Mouse (Mus musculus) liver, embryonic 12.5 days (tissue): ENCODE measurements around the gene Metap1d. TPM values are rescaled to one million over a fixed set of nuclear protein-coding genes. Genes with fewer than 3 reads are reported as not detected.
A peak's percentile ranks its signal among the peaks of the same experiment; 100 is the strongest.

Experiments
- ATAC-seq: fragments of 200-750 bp; cut with Nextera tagmentation; 2 replicates; pipeline ENCODE4 v1.8.0; 2017; ENCODE audit warnings: moderate number of reproducible peaks, mild to moderate bottlenecking, moderate library complexity
- H3K27ac ChIP-seq: fragments of 300-500 bp; sonication (generic); 2 replicates; pipeline ENCODE4 v1.5.1; 2016; ENCODE audit warnings: mild to moderate bottlenecking
- H3K27me3 ChIP-seq: fragments of 300-500 bp; sonication (generic); replicated peaks from 2 replicates; pipeline ENCODE4 v1.6.1; 2016; ENCODE audit warnings: mild to moderate bottlenecking, moderate library complexity
- H3K36me3 ChIP-seq: fragments of 300-500 bp; sonication (generic); 2 replicates; pipeline ENCODE4 v1.6.1; 2016; ENCODE audit warnings: mild to moderate bottlenecking, moderate library complexity
- H3K4me1 ChIP-seq: fragments of 300-500 bp; sonication (generic); 2 replicates; pipeline ENCODE4 v1.6.1; 2016
- H3K4me2 ChIP-seq: fragments of 300-500 bp; sonication (generic); 2 replicates; pipeline ENCODE4 v1.6.1; 2016; ENCODE audit warnings: mild to moderate bottlenecking, moderate library complexity
- H3K4me3 ChIP-seq: fragments of 300-500 bp; sonication (generic); 2 replicates; pipeline ENCODE4 v1.5.1; 2016; ENCODE audit warnings: mild to moderate bottlenecking, moderate library complexity
- H3K9ac ChIP-seq: fragments of 300-500 bp; sonication (generic); 2 replicates; pipeline ENCODE4 v1.6.1; 2016; ENCODE audit warnings: mild to moderate bottlenecking, moderate library complexity
- H3K9me3 ChIP-seq: fragments of 300-500 bp; sonication (generic); replicated peaks from 2 replicates; pipeline ENCODE4 v1.6.1; 2016; ENCODE audit warnings: mild to moderate bottlenecking, moderate library complexity
- WGBS: fragments of 180-500 bp; shearing (Covaris S2); methylation state at CpG from one replicate; pipeline ENCODE4 v1.1.7; 2016; ENCODE audit not compliant: insufficient replicate concordance; 5-methylcytosine and 5-hydroxymethylcytosine counted together
- polyA plus RNA-seq: library from polyadenylated mRNA; unstranded; fragments of >200 nt; fragmentation: Nextera tagmentation; extraction: Ambion mirVana; gene quantifications from 2 replicates; pipeline ENCODE4 v1.2.1, GENCODE M21; 2016

The Metap1d gene
- polyA plus RNA-seq, 1 experiment from 2014 or later: 30.2 TPM

DNA sequence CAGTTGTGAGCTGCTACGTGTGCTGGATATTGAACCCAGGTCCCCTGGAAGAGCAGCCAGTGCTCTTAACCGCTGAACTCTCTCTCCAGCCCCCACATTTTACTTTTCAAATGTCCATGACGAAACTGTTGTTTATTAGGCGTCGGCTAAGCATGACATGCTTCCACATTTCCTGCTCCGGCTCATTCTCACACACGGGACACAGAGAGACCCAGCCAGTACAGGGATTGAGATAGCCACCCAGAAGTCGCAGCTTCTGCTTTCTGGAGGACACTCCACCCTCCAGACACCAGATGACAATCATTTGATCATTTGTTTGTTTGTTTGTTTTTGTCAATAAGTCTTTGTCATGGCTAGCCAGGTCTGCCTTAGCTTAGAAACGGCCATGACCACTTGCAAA, 51.8 kb downstream of the Metap1d start:
- no peak overlapping the region for H3K9ac ChIP-seq
- 0 out of 2 replicates have a peak, but pooled peaks cover 5% of the 10 kb centered on the region for H3K36me3 ChIP-seq
- no peak overlapping the region for H3K27ac ChIP-seq
- no peaks in the 10 kb centered on the region for H3K27me3 ChIP-seq
- H3K4me1 ChIP-seq: no peaks in the 10 kb centered on the region
- no peak overlapping the region for H3K4me3 ChIP-seq
- 69% methylated on average over 9 of the region's 9 CpGs for WGBS
- no peak for ATAC-seq
- no peaks in the 10 kb centered on the region for H3K9me3 ChIP-seq
- H3K4me2 ChIP-seq: no peak overlapping the region

GRCm38 (mm10) chr2:71511209-71511608, 58.1 kb downstream of the Metap1d start:
- WGBS: 85% methylated on average over 7 of the region's 7 CpGs
- H3K4me1 ChIP-seq: no peaks in the 10 kb centered on the region
- H3K27me3 ChIP-seq: no peaks in the 10 kb centered on the region
- H3K4me2 ChIP-seq: no peak overlapping the region
- no peaks in the 10 kb centered on the region for H3K9me3 ChIP-seq
- H3K9ac ChIP-seq: no peak overlapping the region
- H3K27ac ChIP-seq: no peak overlapping the region
- no peak for ATAC-seq
- H3K36me3 ChIP-seq: 0 out of 2 replicates have a peak, but pooled peaks cover 14% of the 10 kb centered on the region
- H3K4me3 ChIP-seq: no peak overlapping the region

DNA sequence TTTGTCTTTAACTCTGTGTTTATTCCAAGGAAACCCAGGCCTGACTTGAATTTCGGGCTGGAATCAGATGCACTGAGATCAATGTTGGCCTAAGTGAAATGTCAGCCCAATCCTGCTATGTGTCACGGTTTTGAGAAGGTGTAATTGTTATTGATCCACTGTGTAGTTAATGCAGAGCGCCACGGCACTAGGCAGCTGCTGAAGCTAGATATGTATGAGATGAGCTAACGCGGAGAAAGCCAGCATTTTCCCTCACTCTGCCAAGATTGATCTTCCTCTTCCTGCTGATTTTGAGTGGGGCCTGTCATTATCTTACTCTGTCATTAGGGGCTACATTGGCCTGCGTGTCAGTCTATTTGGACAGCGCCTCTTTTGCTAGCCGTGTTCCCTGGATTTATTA, 59.2 kb downstream of the Metap1d start:
- no peak overlapping the region for H3K4me3 ChIP-seq

GRCm38 (mm10) chr2:71516995-71517394, 63.9 kb downstream of the Metap1d start:
- Histone ChIP-seq H3K4me1 (no peaks in the 10 kb centered on the region), H3K9ac (no peak overlapping the region), H3K27ac (no peak overlapping the region), H3K4me3 (no peak overlapping the region), H3K4me2 (no peak overlapping the region), H3K27me3 (peaks cover 7% of the 10 kb centered on the region; the same call in 1 of the 2 replicates), H3K9me3 (no peaks in the 10 kb centered on the region), H3K36me3 (0 out of 2 replicates have a peak, but pooled peaks cover 2% of the 10 kb centered on the region)
- ATAC-seq: no peak
- WGBS: 82% methylated on average over 4 of the region's 4 CpGs

More for the DNA sequence above, 59.2 kb downstream of the Metap1d start:
- Histone ChIP-seq H3K9ac (no peak overlapping the region), H3K36me3 (0 out of 2 replicates have a peak, but pooled peaks cover 14% of the 10 kb centered on the region), H3K4me2 (no peak overlapping the region), H3K27ac (no peak overlapping the region), H3K27me3 (no peaks in the 10 kb centered on the region), H3K4me1 (no peaks in the 10 kb centered on the region), H3K9me3 (no peaks in the 10 kb centered on the region)
- WGBS: 72% methylated on average over 9 of the region's 9 CpGs
- ATAC-seq: no peak

DNA sequence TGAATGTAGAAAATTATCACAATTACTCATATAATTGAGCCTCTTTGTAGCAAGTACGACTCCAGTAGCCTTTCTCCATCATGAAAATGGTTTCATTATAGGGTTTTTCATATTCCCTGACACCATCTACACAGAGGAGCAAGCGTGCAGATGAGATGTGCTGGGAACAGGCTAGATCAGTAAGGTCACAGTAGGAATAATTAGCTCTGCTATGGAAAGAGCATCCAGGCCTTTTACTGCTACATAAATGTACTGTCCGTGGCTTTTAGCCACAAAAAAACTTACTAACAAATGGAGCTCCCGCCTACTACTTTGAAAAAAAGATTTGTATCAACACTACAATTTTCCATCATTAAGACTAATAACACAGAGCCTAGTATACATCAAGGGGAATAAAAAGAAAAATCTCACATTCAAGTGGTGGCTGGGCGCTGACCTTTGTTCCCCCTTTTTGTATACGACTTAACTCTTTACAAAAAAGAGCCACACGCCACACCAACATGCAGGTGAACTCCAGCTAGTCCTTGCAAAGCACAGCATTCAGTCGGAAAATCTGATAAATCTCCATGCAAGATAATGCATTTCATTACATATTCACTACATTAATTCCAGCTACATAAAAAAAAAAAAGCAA, 64.5 kb downstream of the Metap1d start:
- Histone ChIP-seq H3K9me3 (no peaks in the 10 kb centered on the region), H3K4me1 (no peaks in the 10 kb centered on the region), H3K36me3 (no peaks in the 10 kb centered on the region), H3K4me2 (no peak overlapping the region), H3K27ac (no peak overlapping the region), H3K4me3 (no peak overlapping the region), H3K9ac (no peak overlapping the region), H3K27me3 (peaks cover 9% of the 10 kb centered on the region)
- WGBS: 81% methylated on average over 8 of the region's 8 CpGs
- ATAC-seq: no peak

- no peaks in the 10 kb centered on the region for H3K36me3 ChIP-seq
- no peak for ATAC-seq
- peaks cover 13% of the 10 kb centered on the region for H3K4me1 ChIP-seq
- no peak overlapping the region for H3K9ac ChIP-seq
- no peaks in the 10 kb centered on the region for H3K9me3 ChIP-seq
- 32% methylated on average over 4 of the region's 4 CpGs for WGBS
- peaks cover 61% of the 10 kb centered on the region for H3K27me3 ChIP-seq
- no peak overlapping the region for H3K4me3 ChIP-seq
- no peak overlapping the region for H3K27ac ChIP-seq
- H3K4me2 ChIP-seq: no peak overlapping the region
These were observed 69.8 kb downstream of the Metap1d start for GRCm38 (mm10) chr2:71522871-71523270.

- Histone ChIP-seq H3K4me2 (no peak overlapping the region), H3K27me3 (peaks cover 66% of the 10 kb centered on the region), H3K36me3 (no peaks in the 10 kb centered on the region), H3K4me1 (peaks cover 14% of the 10 kb centered on the region), H3K27ac (no peak overlapping the region), H3K9ac (no peak overlapping the region), H3K9me3 (no peaks in the 10 kb centered on the region), H3K4me3 (no peak overlapping the region)
- 26% methylated on average over 4 of the region's 4 CpGs for WGBS
- 0 out of 2 replicates have a peak, but pooled peaks have one; percentile 5 for ATAC-seq
These were observed 70.4 kb downstream of the Metap1d start for GRCm38 (mm10) chr2:71523431-71523830.

DNA sequence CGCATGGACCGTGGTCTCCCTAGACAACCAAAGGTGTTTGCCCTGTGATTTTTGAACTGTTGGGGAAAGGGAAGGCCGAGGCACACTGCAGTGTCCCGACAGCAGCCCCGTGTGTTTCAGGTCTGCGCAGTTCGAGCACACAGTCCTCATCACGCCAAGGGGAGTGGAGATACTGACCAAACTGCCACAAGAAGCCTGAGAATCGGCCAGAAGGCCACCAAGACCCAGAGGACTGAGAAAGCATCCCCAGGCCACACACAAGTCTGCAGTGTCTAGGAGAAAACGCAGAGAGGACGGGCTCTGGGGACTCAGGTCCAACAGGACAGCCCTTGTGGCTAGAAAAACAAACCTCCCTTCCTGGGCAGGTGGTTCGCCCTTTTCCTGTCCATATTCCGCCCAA, 71.7 kb downstream of the Metap1d start:
- Histone ChIP-seq H3K4me3 (no peak overlapping the region), H3K9ac (no peak overlapping the region), H3K27ac (no peak overlapping the region), H3K9me3 (no peaks in the 10 kb centered on the region), H3K27me3 (peaks cover 80% of the 10 kb centered on the region), H3K4me1 (peaks cover 26% of the 10 kb centered on the region), H3K36me3 (no peaks in the 10 kb centered on the region), H3K4me2 (no peak overlapping the region)
- WGBS: 37% methylated on average over 13 of the region's 13 CpGs
- ATAC-seq: no peak

DNA sequence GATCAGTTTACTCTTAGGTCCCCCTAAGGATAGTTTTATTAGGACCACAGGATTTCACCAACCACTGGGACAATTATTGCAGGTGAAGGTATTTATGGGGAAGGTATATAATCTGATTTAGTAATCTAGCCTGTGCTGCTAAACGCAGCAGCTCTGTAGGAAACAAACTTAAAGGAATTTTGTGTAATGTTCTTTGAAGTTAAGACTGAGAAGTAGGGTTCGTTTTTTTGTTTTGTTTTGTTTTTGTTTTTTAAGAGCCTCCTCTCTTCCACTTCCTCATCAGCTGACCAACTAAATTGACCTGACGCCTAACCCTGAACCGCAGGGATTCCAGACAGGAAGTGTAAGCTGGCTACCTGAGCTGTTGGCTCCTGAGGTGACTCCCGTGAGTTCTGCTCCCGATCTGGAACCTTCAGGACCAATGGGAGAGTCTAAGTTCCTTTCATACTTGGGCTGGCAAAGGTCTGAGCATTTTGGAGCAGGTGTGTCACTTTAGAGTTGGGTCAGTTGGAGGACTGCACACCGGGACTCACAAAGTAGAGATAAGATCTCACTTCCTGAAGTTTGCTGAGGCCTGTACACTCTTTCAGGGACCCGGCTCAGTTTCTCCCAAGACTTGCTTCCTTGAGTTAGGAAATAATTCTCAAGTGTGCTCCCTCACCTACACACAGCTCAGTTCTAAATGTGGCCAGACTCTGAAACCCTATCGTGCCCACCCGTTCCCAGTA, 73.7 kb downstream of the Metap1d start:
- H3K9ac ChIP-seq: no peak overlapping the region
- H3K36me3 ChIP-seq: no peaks in the 10 kb centered on the region
- no peak for ATAC-seq
- H3K4me1 ChIP-seq: peaks cover 34% of the 10 kb centered on the region
- no peak overlapping the region for H3K27ac ChIP-seq
- WGBS: 1% methylated on average over 10 of the region's 10 CpGs
- no peak overlapping the region for H3K4me3 ChIP-seq
- H3K9me3 ChIP-seq: no peaks in the 10 kb centered on the region
- H3K4me2 ChIP-seq: no peak overlapping the region
- peaks cover 92% of the 10 kb centered on the region for H3K27me3 ChIP-seq

DNA sequence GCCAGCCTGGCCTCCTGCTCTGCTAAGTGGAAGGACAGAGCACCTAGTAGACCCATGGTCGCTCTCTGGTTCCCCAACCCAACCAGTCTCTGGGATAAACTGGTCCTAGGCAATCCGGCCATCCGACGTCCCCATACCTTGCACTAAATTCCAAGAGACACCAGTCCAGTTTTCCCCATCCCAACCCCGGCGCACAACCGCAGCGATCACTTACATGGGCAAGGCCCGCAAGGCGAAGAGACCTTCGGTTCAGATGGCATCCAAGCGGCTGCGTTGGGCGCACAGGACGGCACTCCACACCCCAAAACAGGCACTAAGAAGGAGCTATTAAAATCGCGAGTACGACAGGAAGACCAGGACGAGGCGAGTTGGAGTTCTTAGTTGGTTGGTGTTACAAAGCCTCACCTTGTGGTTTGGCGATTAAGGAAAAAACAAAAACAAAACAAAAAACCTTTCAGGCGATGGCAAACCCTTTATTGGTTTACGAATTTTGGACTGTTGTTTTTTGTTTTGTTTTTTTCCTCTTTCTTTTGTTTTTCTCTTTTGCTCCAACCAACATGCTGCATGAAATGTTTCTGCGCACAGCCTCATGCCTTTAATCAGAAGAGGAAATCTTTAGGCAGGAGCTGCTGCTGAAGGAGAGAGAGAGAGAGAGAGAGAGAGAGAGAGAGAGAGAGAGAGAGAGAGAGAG, 74.4 kb downstream of the Metap1d start:
- Histone ChIP-seq H3K9me3 (no peaks in the 10 kb centered on the region), H3K36me3 (no peaks in the 10 kb centered on the region), H3K9ac (no peak overlapping the region), H3K4me2 (no peak overlapping the region), H3K4me1 (peaks cover 39% of the 10 kb centered on the region), H3K27ac (no peak overlapping the region), H3K27me3 (peaks cover 98% of the 10 kb centered on the region), H3K4me3 (no peak overlapping the region)
- no peak for ATAC-seq
- 3% methylated on average over 24 of the region's 24 CpGs for WGBS

- no peaks in the 10 kb centered on the region for H3K9me3 ChIP-seq
- H3K4me1 ChIP-seq: peaks cover 41% of the 10 kb centered on the region
- peak within 1 kb of the TSS; percentile 95 for H3K4me2 ChIP-seq
- peaks cover 98% of the 10 kb centered on the region for H3K27me3 ChIP-seq
- ATAC-seq: no peak
- H3K9ac ChIP-seq: no peak within 1 kb of the TSS
- WGBS: 3% methylated on average over 26 of the region's 26 CpGs
- H3K27ac ChIP-seq: no peak within 1 kb of the TSS
- peak within 1 kb of the TSS; percentile 60 for H3K4me3 ChIP-seq
- H3K36me3 ChIP-seq: no peaks in the 10 kb centered on the region
These were observed 75.1 kb downstream of the Metap1d start, which contains the start of gene Dlx1 for GRCm38 (mm10) chr2:71528014-71528713. Gene Dlx1 (plus strand): TSS chr2:71528113.
